Mouse (Mus musculus): ENCODE data around the gene Mgrn1. TPM values are rescaled to one million over a fixed set of nuclear protein-coding genes. Genes with fewer than 3 reads are reported as not detected.

Mgrn1 gene
- polyA plus RNA-seq, 1 experiment from 2014 or later = 66.9 TPM

DNA sequence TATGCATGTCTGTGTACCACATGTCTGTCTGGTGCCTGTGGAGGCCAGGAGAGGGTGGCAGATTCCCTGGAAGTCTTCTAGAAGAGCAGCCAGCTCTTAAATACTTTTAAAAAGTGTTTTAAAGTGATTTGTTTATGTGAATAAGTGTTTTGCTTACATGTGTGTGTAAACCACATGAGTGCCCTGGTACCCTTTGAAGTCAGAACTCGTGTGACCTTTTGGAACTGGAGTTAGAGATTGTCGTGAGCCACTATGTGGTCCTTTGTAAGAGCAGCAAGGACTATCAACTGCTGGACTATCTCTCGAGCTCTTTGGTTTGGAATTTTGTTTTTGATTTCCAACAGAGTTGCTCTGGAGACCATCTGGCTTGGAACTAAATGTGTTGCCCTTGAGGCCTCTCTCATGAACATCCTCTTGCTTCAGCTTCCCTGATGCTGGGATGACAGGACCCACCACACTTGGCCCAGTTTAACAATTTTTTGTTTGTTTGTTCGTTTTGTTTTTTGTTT, 4.2 kb downstream of the Mgrn1 start:
- H3K9me3 ChIP-seq (ENCODE audit: control insufficient read depth, low read length) = no peaks in the 10 kb centered on the region
- H3K9ac ChIP-seq (ENCODE audit: low read length) = no peak overlapping the region
- H3K27me3 ChIP-seq (ENCODE audit: control insufficient read depth, insufficient read depth, low read length) = no peaks in the 10 kb centered on the region
- H3K4me3 ChIP-seq (ENCODE audit: low read depth, low read length) = no peak overlapping the region
- ATAC-seq (ENCODE audit: low FRiP score) = no peak
- no peak overlapping the region for H3K4me2 ChIP-seq
- peaks cover 14% of the 10 kb centered on the region for H3K4me1 ChIP-seq (ENCODE audit: control insufficient read depth, insufficient read depth, low read length)
- peak; percentile 75 for DNase-seq (ENCODE audit: low spot score, missing footprints)
- H3K27ac ChIP-seq (ENCODE audit: low read depth, low read length) = no peak overlapping the region
- 68% methylated on average over 4 of the region's 4 CpGs for WGBS
- no peaks in the 10 kb centered on the region for H3K36me3 ChIP-seq (ENCODE audit: control insufficient read depth, insufficient read depth, low read length)

GRCm38 (mm10) chr16:4892171-4892570, 6.1 kb downstream of the Mgrn1 start:
- no peak overlapping the region for H3K9ac ChIP-seq (ENCODE audit: low read length)
- H3K36me3 ChIP-seq (ENCODE audit: control insufficient read depth, insufficient read depth, low read length) = no peaks in the 10 kb centered on the region
- no peak overlapping the region for H3K4me2 ChIP-seq
- DNase-seq (ENCODE audit: low spot score, missing footprints) (no peak), ATAC-seq (ENCODE audit: low FRiP score) (no peak)
- no peaks in the 10 kb centered on the region for H3K27me3 ChIP-seq (ENCODE audit: control insufficient read depth, insufficient read depth, low read length)
- no peaks in the 10 kb centered on the region for H3K9me3 ChIP-seq (ENCODE audit: control insufficient read depth, low read length)
- H3K27ac ChIP-seq (ENCODE audit: low read depth, low read length) = no peak overlapping the region
- whole genome bisulfite sequencing = 92% methylated on average over 6 of the region's 6 CpGs
- no peak overlapping the region for H3K4me3 ChIP-seq (ENCODE audit: low read depth, low read length)
- H3K4me1 ChIP-seq (ENCODE audit: control insufficient read depth, insufficient read depth, low read length) = peaks cover 8% of the 10 kb centered on the region

GRCm38 (mm10) chr16:4894201-4894908, 8.3 kb downstream of the Mgrn1 start:
- Histone ChIP-seq H3K9ac (ENCODE audit: low read length) (no peak overlapping the region), H3K4me2 (no peak overlapping the region), H3K27ac (ENCODE audit: low read depth, low read length) (no peak overlapping the region), H3K9me3 (ENCODE audit: control insufficient read depth, low read length) (no peaks in the 10 kb centered on the region), H3K36me3 (ENCODE audit: control insufficient read depth, insufficient read depth, low read length) (no peaks in the 10 kb centered on the region), H3K4me3 (ENCODE audit: low read depth, low read length) (no peak overlapping the region), H3K27me3 (ENCODE audit: control insufficient read depth, insufficient read depth, low read length) (no peaks in the 10 kb centered on the region), H3K4me1 (ENCODE audit: control insufficient read depth, insufficient read depth, low read length) (no peaks in the 10 kb centered on the region)
- ATAC-seq (ENCODE audit: low FRiP score) (no peak), DNase-seq (ENCODE audit: low spot score, missing footprints) (peak; percentile 77)
- 85% methylated on average over 7 of the region's 7 CpGs for WGBS

- Histone ChIP-seq H3K9ac (ENCODE audit: low read length) (no peak overlapping the region), H3K9me3 (ENCODE audit: control insufficient read depth, low read length) (no peaks in the 10 kb centered on the region), H3K4me2 (no peak overlapping the region), H3K27me3 (ENCODE audit: control insufficient read depth, insufficient read depth, low read length) (no peaks in the 10 kb centered on the region), H3K4me3 (ENCODE audit: low read depth, low read length) (no peak overlapping the region), H3K27ac (ENCODE audit: low read depth, low read length) (no peak overlapping the region), H3K36me3 (ENCODE audit: control insufficient read depth, insufficient read depth, low read length) (no peaks in the 10 kb centered on the region), H3K4me1 (ENCODE audit: control insufficient read depth, insufficient read depth, low read length) (no peaks in the 10 kb centered on the region)
- DNase-seq (ENCODE audit: low spot score, missing footprints) = peak; percentile 77
- WGBS = 78% methylated on average over 5 of the region's 5 CpGs
- no peak for ATAC-seq (ENCODE audit: low FRiP score)
Measured at GRCm38 (mm10) chr16:4896249-4897027, 10.4 kb downstream of the Mgrn1 start.

- 47% methylated on average over 7 of the region's 7 CpGs for WGBS
- ATAC-seq (ENCODE audit: low FRiP score) (no peak), DNase-seq (ENCODE audit: low spot score, missing footprints) (peak; percentile 4)
- no peak overlapping the region for H3K4me2 ChIP-seq
- H3K36me3 ChIP-seq (ENCODE audit: control insufficient read depth, insufficient read depth, low read length) = no peaks in the 10 kb centered on the region
- no peaks in the 10 kb centered on the region for H3K4me1 ChIP-seq (ENCODE audit: control insufficient read depth, insufficient read depth, low read length)
- H3K4me3 ChIP-seq (ENCODE audit: low read depth, low read length) = no peak overlapping the region
- H3K9ac ChIP-seq (ENCODE audit: low read length) = no peak overlapping the region
- H3K27ac ChIP-seq (ENCODE audit: low read depth, low read length) = no peak overlapping the region
- H3K9me3 ChIP-seq (ENCODE audit: control insufficient read depth, low read length) = no peaks in the 10 kb centered on the region
- no peaks in the 10 kb centered on the region for H3K27me3 ChIP-seq (ENCODE audit: control insufficient read depth, insufficient read depth, low read length)
Measured at GRCm38 (mm10) chr16:4897146-4897730, 11.2 kb downstream of the Mgrn1 start.

DNA sequence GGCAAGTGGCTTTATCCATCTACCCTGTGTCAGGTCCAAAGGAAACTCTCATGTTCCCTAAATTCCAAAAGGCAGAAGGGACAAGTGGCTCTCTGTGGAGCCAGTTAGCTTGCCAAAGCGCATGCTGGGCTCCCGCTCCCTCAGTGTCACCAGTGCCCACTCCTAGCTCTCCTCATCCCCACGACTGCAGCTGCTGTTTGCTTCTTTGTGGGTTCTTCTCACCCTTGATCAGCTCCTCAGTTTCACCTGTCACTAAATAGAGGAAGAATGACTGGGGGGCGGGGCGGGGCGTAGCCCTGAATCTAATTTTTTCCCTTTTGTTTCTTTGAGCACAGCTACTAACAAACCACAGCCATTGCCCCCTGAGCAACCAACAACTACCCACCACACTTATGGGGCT, 12.8 kb downstream of the Mgrn1 start:
- no peak for DNase-seq (ENCODE audit: low spot score, missing footprints)
- no peak for ATAC-seq (ENCODE audit: low FRiP score)
- no peak overlapping the region for H3K4me3 ChIP-seq (ENCODE audit: low read depth, low read length)
- 88% methylated on average over 6 of the region's 6 CpGs for WGBS
- H3K27me3 ChIP-seq (ENCODE audit: control insufficient read depth, insufficient read depth, low read length) = no peaks in the 10 kb centered on the region
- H3K4me2 ChIP-seq = no peak overlapping the region
- H3K27ac ChIP-seq (ENCODE audit: low read depth, low read length) = no peak overlapping the region
- no peaks in the 10 kb centered on the region for H3K9me3 ChIP-seq (ENCODE audit: control insufficient read depth, low read length)
- no peaks in the 10 kb centered on the region for H3K36me3 ChIP-seq (ENCODE audit: control insufficient read depth, insufficient read depth, low read length)
- no peaks in the 10 kb centered on the region for H3K4me1 ChIP-seq (ENCODE audit: control insufficient read depth, insufficient read depth, low read length)
- no peak overlapping the region for H3K9ac ChIP-seq (ENCODE audit: low read length)

GRCm38 (mm10) chr16:4899711-4900110, 13.7 kb downstream of the Mgrn1 start:
- H3K9ac ChIP-seq (ENCODE audit: low read length) = no peak overlapping the region
- no peak overlapping the region for H3K4me3 ChIP-seq (ENCODE audit: low read depth, low read length)
- H3K4me2 ChIP-seq = no peak overlapping the region
- ATAC-seq (ENCODE audit: low FRiP score) (no peak), DNase-seq (ENCODE audit: low spot score, missing footprints) (no peak)
- H3K36me3 ChIP-seq (ENCODE audit: control insufficient read depth, insufficient read depth, low read length) = no peaks in the 10 kb centered on the region
- no peaks in the 10 kb centered on the region for H3K27me3 ChIP-seq (ENCODE audit: control insufficient read depth, insufficient read depth, low read length)
- H3K9me3 ChIP-seq (ENCODE audit: control insufficient read depth, low read length) = no peaks in the 10 kb centered on the region
- WGBS = 92% methylated on average over 2 of the region's 2 CpGs
- no peak overlapping the region for H3K27ac ChIP-seq (ENCODE audit: low read depth, low read length)
- H3K4me1 ChIP-seq (ENCODE audit: control insufficient read depth, insufficient read depth, low read length) = no peaks in the 10 kb centered on the region

GRCm38 (mm10) chr16:4901167-4901566, 15.1 kb downstream of the Mgrn1 start:
- no peaks in the 10 kb centered on the region for H3K4me1 ChIP-seq (ENCODE audit: control insufficient read depth, insufficient read depth, low read length)
- 60% methylated on average over 7 of the region's 7 CpGs for WGBS
- DNase-seq (ENCODE audit: low spot score, missing footprints) (peak; percentile 80), ATAC-seq (ENCODE audit: low FRiP score) (no peak)
- no peak overlapping the region for H3K27ac ChIP-seq (ENCODE audit: low read depth, low read length)
- no peaks in the 10 kb centered on the region for H3K9me3 ChIP-seq (ENCODE audit: control insufficient read depth, low read length)
- H3K4me2 ChIP-seq = no peak overlapping the region
- H3K36me3 ChIP-seq (ENCODE audit: control insufficient read depth, insufficient read depth, low read length) = no peaks in the 10 kb centered on the region
- H3K9ac ChIP-seq (ENCODE audit: low read length) = no peak overlapping the region
- no peaks in the 10 kb centered on the region for H3K27me3 ChIP-seq (ENCODE audit: control insufficient read depth, insufficient read depth, low read length)
- no peak overlapping the region for H3K4me3 ChIP-seq (ENCODE audit: low read depth, low read length)

- Histone ChIP-seq H3K4me3 (ENCODE audit: low read depth, low read length) (no peak overlapping the region), H3K27me3 (ENCODE audit: control insufficient read depth, insufficient read depth, low read length) (no peaks in the 10 kb centered on the region), H3K4me1 (ENCODE audit: control insufficient read depth, insufficient read depth, low read length) (no peaks in the 10 kb centered on the region), H3K9ac (ENCODE audit: low read length) (no peak overlapping the region), H3K36me3 (ENCODE audit: control insufficient read depth, insufficient read depth, low read length) (no peaks in the 10 kb centered on the region), H3K27ac (ENCODE audit: low read depth, low read length) (no peak overlapping the region), H3K4me2 (no peak overlapping the region), H3K9me3 (ENCODE audit: control insufficient read depth, low read length) (no peaks in the 10 kb centered on the region)
- WGBS = 81% methylated on average over 2 of the region's 2 CpGs
- no peak for DNase-seq (ENCODE audit: low spot score, missing footprints)
- ATAC-seq (ENCODE audit: low FRiP score) = no peak
Measured at GRCm38 (mm10) chr16:4902390-4902789, 16.3 kb downstream of the Mgrn1 start.
